Mouse (Mus musculus): ENCODE data around the gene Gm20388.

- no peak for TF ChIP-seq GATA1 (IDR thresholded peaks at IDR 0.05; ENCODE audit: low read length)
- no peak for TF ChIP-seq TAL1 (IDR thresholded peaks at IDR 0.05; ENCODE audit: low read length)
Observed at GRCm38 (mm10) chr8:120213229-120213628, 302.6 kb downstream of the Gm20388 start.

Data from erythroblast, embryonic 14.5 days (primary cell).